Mouse (Mus musculus) monocyte, adult 5-6 weeks (primary cell): Measurements from ENCODE around the gene Exosc5. TPM values are rescaled to one million over a fixed set of nuclear protein-coding genes. Genes with fewer than 3 reads are reported as not detected.

Source experiments
- ATAC-seq: fragments of 153-309, 156-312 bp; replicated peaks from 2 replicates; pipeline ENCODE4 v1.8.0; 2017; ENCODE audit warnings: mild to moderate bottlenecking; ENCODE audit not compliant: low TSS enrichment, insufficient number of reproducible peaks, severe bottlenecking, poor library complexity, low FRiP score
- total RNA-seq: library from RNA; stranded (forward); fragments of 200-1000, 200-491, 200-594 nt; gene quantifications from 3 replicates; pipeline ENCODE4 v1.2.3, GENCODE M21; 2017

Gene Exosc5
- 20.9 to 26.6 TPM (median 23.0 TPM) in 3 replicates for total RNA-seq

GRCm38 (mm10) chr7:25658657-25659472, at the start of gene Exosc5, which contains the start of gene Bckdha:
Exosc5 (plus strand) TSS chr7:25659164.
Bckdha (minus strand) TSS chr7:25658981.
- peak; percentile 96 for ATAC-seq

GRCm38 (mm10) chr7:25610056-25610455, 48.9 kb upstream of the Exosc5 start:
- ATAC-seq: no peak

GRCm38 (mm10) chr7:25611501-25611900, 47.5 kb upstream of the Exosc5 start:
- no peak for ATAC-seq

GRCm38 (mm10) chr7:25614086-25614485, 44.9 kb upstream of the Exosc5 start:
- no peak for ATAC-seq

- ATAC-seq: no peak
Observed at GRCm38 (mm10) chr7:25614831-25615705, 43.9 kb upstream of the Exosc5 start.

- ATAC-seq: no peak
Observed at GRCm38 (mm10) chr7:25615706-25616011, 43.3 kb upstream of the Exosc5 start, which contains the start of gene Erich4. Erich4 (minus strand) TSS chr7:25615892.

- ATAC-seq: no peak
Observed at GRCm38 (mm10) chr7:25617376-25618160, 41.4 kb upstream of the Exosc5 start.

GRCm38 (mm10) chr7:25618865-25619721, 39.9 kb upstream of the Exosc5 start, which contains the start of gene Dmac2:
Dmac2 (plus strand) TSS chr7:25619414.
- peak; percentile 94 for ATAC-seq

- no peak for ATAC-seq
Observed at GRCm38 (mm10) chr7:25619722-25619991, 39.3 kb upstream of the Exosc5 start.

GRCm38 (mm10) chr7:25620101-25620500, 38.9 kb upstream of the Exosc5 start:
- ATAC-seq: no peak

GRCm38 (mm10) chr7:25620751-25621150, 38.2 kb upstream of the Exosc5 start:
- no peak for ATAC-seq

GRCm38 (mm10) chr7:25623857-25624370, 35.0 kb upstream of the Exosc5 start:
- ATAC-seq: no peak

- no peak for ATAC-seq
Observed at GRCm38 (mm10) chr7:25624851-25625250, 34.1 kb upstream of the Exosc5 start.

- ATAC-seq: no peak
Observed at GRCm38 (mm10) chr7:25625594-25626250, 33.2 kb upstream of the Exosc5 start.

- ATAC-seq: no peak
Observed at GRCm38 (mm10) chr7:25626509-25627430, 32.2 kb upstream of the Exosc5 start, which contains the start of gene B3gnt8. B3gnt8 (plus strand) TSS chr7:25626654.
